Mouse (Mus musculus) mesoderm, embryonic 11.5 days (tissue): Measurements from ENCODE around the gene Gm19684.
A peak's percentile ranks its signal among the peaks of the same experiment; 100 is the strongest.
"Not testable (repeated sequence)": the region's sequence is repeated elsewhere in the genome, so short reads cannot be mapped to it uniquely, and the experiment has no call there.

Experiments used
- DNase-seq: peaks from one replicate; pipeline ENCODE4 v3.0.0-alpha.2; 2012; ENCODE audit warnings: low read depth, low spot score

The Gm19684 gene

GRCm38 (mm10) chr17:36131516-36132265 lies 10.2 kb downstream of the Gm19684 start:
- DNase-seq = peak; percentile 29

DNA sequence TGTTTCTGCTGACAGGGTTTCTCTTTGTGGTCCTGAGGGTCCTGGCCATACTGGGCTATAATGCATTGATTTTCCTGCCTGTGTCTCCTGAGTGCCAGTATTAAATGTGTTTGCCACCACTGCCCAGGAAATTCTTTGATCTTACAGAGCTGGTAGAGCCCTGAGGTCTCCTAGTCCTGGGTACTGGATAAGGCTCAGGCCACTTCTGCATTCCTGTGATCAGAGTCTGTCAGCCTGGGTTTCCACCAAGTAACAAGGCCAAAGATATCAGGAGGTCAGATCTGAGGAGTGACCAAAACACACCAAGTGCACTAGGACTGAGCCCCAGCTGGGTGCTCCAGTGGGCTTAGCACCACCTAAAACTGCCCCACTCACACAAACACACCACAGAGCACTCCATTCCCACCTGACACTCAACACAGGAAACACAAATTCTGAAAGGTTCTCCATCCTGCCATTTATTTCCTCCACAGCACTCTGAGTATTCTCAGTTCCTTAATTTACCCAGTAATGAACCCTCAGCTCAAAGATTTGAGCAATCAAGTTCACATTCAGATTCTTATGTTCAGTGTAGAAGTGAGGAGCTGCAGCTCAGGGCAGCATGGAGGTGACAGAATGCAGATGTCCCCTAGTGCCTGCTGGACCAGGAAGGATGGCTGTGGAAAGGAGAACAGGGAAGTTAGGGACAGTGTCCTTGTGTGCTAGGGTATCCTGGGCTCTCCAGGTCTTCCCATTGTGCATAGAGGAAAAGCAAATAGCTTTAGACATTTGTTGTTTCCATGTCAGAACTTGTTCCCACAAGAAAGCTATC lies 14.1 kb downstream of the Gm19684 start:
- not testable (repeated sequence) for DNase-seq

DNA sequence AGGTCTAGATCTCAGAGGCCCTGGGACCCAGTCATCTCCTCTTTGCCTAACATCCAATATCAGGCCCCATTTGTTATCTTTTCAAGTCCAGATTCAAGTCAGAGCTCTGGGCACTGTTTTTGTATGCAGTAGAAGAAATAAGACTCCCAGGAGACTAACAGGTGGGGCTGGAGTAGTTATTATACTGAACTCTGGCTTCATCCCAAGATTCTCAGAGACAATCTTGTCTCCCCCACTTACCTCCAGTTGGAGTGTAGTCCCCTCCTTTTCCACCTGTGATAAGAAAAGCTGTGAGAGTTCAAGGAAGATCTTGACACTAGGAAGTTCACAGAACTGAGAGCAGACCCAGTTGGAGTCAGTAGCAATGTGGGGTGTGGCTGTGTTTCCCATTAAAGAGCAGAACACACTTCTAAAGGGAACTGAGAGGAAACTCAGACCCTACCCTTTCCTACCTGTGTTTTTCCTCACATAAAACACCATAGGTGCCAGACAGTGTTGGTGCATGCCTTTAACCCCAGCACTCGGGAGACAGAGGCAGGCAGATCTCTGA lies 14.9 kb downstream of the Gm19684 start:
- DNase-seq = not testable (repeated sequence)

GRCm38 (mm10) chr17:36145111-36145860 lies 23.8 kb downstream of the Gm19684 start:
- DNase-seq = no peak

GRCm38 (mm10) chr17:36145861-36146156 lies 24.3 kb downstream of the Gm19684 start:
- not testable (repeated sequence) for DNase-seq

- DNase-seq = not testable (repeated sequence)
These were observed 25.5 kb downstream of the Gm19684 start for GRCm38 (mm10) chr17:36146937-36147336.

GRCm38 (mm10) chr17:36148468-36148867 lies 27.0 kb downstream of the Gm19684 start:
- not testable (repeated sequence) for DNase-seq

GRCm38 (mm10) chr17:36151200-36151599 lies 29.7 kb downstream of the Gm19684 start:
- not testable (repeated sequence) for DNase-seq

DNA sequence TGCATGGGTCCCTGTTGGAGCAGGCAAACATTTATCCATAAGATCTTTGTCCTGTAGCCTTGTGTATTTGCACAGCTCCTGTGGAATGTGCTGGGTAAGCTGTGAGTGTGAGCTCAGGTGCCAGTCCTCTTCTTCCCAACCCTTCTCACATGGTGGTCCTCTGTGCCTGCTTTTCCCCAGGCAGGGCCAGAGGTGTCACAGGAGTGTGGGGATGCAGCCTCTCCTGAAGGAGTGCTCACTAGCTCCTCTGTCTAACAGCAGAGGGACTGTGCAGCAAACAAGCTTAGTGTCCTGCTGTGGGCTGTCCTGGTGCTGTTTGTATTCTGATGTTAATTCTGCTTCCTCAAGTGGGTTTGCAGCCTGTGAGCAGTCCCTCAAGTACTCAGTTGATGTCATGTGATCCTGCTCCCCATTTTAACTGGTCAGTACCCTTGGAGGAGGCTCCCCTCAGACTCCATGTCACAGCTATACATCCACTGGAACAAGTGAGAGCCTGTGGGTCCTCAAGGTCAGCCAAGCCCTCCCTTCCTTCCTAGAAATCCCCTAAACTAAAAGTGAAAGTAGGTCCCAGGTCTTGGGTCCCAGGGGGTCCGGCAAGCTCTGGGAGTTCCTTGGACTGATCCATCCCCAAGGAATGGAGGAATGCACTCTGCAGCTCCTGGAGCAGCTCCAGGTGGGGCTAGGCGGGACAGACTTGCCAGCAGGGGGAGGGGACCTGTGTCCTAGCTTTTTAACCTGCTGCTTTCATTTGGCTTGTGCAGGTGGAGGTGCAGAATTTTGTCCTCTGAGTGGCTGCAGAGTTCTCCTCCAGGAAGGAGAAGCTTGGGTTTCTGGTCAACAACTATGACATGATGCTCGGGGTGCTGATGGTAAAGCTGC lies 33.0 kb downstream of the Gm19684 start:
- DNase-seq = no peak

DNA sequence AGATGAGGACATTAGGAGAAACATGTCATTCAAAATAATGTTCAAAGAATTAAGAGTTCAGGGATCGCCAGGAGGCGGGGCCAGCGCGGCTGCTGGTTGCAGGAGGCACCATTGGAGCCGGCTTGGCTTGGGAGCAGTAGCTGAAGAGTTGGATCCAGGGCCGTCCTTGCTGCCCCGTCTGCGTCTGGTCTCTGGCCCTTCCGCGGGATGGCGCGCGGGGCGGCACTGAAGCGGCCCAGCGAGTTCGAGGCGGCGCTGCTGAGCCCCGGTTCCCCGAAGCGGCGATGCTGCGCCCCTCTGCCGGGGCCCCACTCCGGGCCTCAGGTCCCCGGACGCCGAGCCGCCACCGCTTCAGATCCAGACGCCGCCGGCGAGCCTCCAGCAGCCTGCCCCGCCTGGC lies 36.3 kb downstream of the Gm19684 start:
- DNase-seq = not testable (repeated sequence)

GRCm38 (mm10) chr17:36158264-36158663 lies 36.8 kb downstream of the Gm19684 start:
- DNase-seq = not testable (repeated sequence)

DNA sequence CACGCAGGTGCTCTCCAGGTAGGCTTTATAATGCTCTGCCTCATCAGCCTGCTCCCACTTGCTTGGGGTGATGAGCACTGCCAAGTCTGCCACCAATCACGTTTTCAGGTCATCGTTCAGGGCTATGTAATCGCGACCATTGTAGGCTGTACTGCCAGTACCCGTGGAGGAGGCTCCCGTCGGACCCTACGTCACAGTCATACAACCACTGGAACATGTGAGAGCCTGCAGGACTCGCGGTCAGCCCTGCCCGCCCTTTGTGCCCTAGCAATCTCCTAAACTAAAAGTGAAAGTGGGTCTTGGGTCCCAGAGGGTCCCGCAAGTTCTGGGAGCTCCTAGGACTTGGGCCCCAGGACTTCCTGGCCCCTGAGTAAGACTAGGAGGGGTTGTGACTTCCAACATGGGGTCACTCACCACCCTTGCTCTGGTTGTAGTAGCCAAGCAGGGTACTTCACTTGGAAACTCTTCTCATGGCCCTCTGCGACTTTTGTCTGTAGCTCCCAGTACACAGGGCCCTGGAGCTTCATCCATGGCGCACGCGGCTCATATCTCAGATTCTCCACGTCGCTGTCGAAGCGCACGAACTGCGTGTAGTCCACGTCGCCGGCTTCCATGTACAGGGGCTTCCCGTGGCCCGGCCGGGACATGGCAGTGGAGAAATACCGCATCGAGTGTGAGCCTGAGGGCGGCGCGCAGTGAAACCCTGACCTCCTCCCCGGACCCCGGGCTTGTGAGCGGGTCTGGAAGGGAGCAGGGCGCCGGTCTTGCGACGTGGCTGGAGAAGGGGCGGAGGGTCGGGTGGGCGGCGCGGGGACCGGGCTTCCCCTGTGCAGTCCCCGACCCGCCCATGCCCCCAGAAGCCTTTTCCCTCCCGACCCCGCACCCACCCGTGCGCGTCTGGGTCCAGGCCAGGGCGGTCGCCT lies 39.9 kb downstream of the Gm19684 start:
- DNase-seq = no peak

GRCm38 (mm10) chr17:36166901-36167300 lies 45.4 kb downstream of the Gm19684 start:
- not testable (repeated sequence) for DNase-seq

- DNase-seq = no peak
These were observed 46.0 kb downstream of the Gm19684 start for GRCm38 (mm10) chr17:36167306-36168038.

- no peak for DNase-seq
These were observed 46.7 kb downstream of the Gm19684 start, which contains the start of gene Gm8909 for GRCm38 (mm10) chr17:36168039-36168652. Gm8909 (minus strand) TSS chr17:36168537.

- not testable (repeated sequence) for DNase-seq
These were observed 47.6 kb downstream of the Gm19684 start for GRCm38 (mm10) chr17:36169094-36169493.

- no peak for DNase-seq
These were observed 48.3 kb downstream of the Gm19684 start for GRCm38 (mm10) chr17:36169753-36170152.

GRCm38 (mm10) chr17:36170287-36170814 lies 48.9 kb downstream of the Gm19684 start:
- no peak for DNase-seq
